Mouse (Mus musculus) C2C12 (cell line): Measurements from ENCODE around the gene Faiml. TPM values are rescaled to one million over a fixed set of nuclear protein-coding genes. Genes with fewer than 3 reads are reported as not detected.
A peak's percentile ranks its signal among the peaks of the same experiment; 100 is the strongest.

Source experiments
- H3K27me3 ChIP-seq: one replicate; pipeline ENCODE4 v1.6.1; 2011; ENCODE audit not compliant: control insufficient read depth, insufficient read depth, insufficient read length
- H3K36me3 ChIP-seq: one replicate; pipeline ENCODE4 v1.6.1; 2011; ENCODE audit not compliant: control insufficient read depth, insufficient read depth
- H3K4me3 ChIP-seq: one replicate; pipeline ENCODE4 v1.5.1; 2011; ENCODE audit warnings: mild to moderate bottlenecking, control low read depth; ENCODE audit not compliant: poor library complexity, insufficient read depth, severe bottlenecking
- H3K79me2 ChIP-seq: one replicate; pipeline ENCODE4 v1.6.1; 2011; ENCODE audit not compliant: control insufficient read depth, insufficient read depth
- H3K79me3 ChIP-seq: one replicate; pipeline ENCODE4 v1.6.1; 2011; ENCODE audit warnings: low read depth, control low read depth
- H3ac ChIP-seq: one replicate; pipeline ENCODE3; 2011; ENCODE audit warnings: low read depth; ENCODE audit not compliant: control insufficient read depth, insufficient read length
- CEBPB ChIP-seq: IDR thresholded peaks from one replicate; pipeline ENCODE4 v1.6.1; 2011; ENCODE audit warnings: low read depth, mild to moderate bottlenecking, control low read depth, moderate library complexity
- CTCF ChIP-seq: IDR thresholded peaks from one replicate; pipeline ENCODE4 v1.5.1; 2011; ENCODE audit not compliant: control insufficient read depth, insufficient read depth, insufficient read length
- FOSL1 ChIP-seq: IDR thresholded peaks from one replicate; pipeline ENCODE4 v1.8.0; 2011; ENCODE audit warnings: mild to moderate bottlenecking, low read length; ENCODE audit not compliant: poor library complexity, insufficient read depth, severe bottlenecking
- MAX ChIP-seq: IDR thresholded peaks from one replicate; pipeline ENCODE4 v1.6.1; 2011; ENCODE audit warnings: mild to moderate bottlenecking, control low read depth
- MYOD1 ChIP-seq: IDR thresholded peaks from one replicate; pipeline ENCODE4 v1.6.1; 2011; ENCODE audit warnings: low read depth; ENCODE audit not compliant: control insufficient read depth, insufficient read length
- MYOG ChIP-seq: IDR thresholded peaks from one replicate; pipeline ENCODE4 v1.6.1; 2011; ENCODE audit not compliant: control insufficient read depth, insufficient read length; ENCODE audit errors: extremely low read depth
- USF1 ChIP-seq: IDR thresholded peaks from one replicate; pipeline ENCODE4 v1.6.1; 2011; ENCODE audit warnings: low read depth, mild to moderate bottlenecking, control low read depth, moderate library complexity
- polyA plus RNA-seq: library from polyadenylated mRNA; unstranded; fragments of >200 nt; fragmentation: generic; extraction: Trizol; gene quantifications from one replicate; pipeline ENCODE4 v1.2.1, GENCODE M21; 2012; ENCODE audit warnings: missing spikeins

Gene Faiml
- polyA plus RNA-seq, 1 experiment = not detected

DNA sequence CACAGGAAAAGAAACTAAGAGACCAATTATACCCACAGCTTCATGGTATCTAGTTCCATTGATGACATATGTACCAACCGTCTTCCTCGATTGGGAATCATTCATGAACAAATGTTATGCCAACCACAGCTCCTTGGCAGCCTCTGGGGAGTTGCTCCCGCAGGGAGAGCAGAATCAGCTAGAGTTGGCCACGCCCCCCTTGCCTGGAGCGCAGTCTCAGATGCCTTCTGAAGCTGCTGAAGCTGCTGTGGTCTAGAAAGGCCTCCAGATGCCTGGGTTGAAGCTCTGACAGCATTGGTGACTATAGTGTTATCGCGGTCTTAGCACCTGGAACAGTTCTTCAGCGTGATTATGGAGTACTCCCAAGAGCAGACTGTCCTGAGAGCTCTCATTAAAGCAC, 11.3 kb upstream of the Faiml start:
- Histone ChIP-seq H3K4me3 (no peak overlapping the region), H3K79me2 (peaks cover 9% of the 10 kb centered on the region), H3K27me3 (no peaks in the 10 kb centered on the region), H3K36me3 (no peaks in the 10 kb centered on the region), H3ac (no peak overlapping the region), H3K79me3 (no peaks in the 10 kb centered on the region)
- TF ChIP-seq USF1 (no peak), MYOD1 (no peak), CEBPB (no peak)

- Histone ChIP-seq H3K4me3 (peak overlapping the region; percentile 84), H3K27me3 (no peaks in the 10 kb centered on the region), H3ac (peak overlapping the region; percentile 75), H3K36me3 (no peaks in the 10 kb centered on the region), H3K79me3 (no peaks in the 10 kb centered on the region), H3K79me2 (peaks cover 9% of the 10 kb centered on the region)
- TF ChIP-seq USF1 (no peak), MYOG (no peak), MYOD1 (no peak), CTCF (no peak), CEBPB (no peak), MAX (no peak), FOSL1 (no peak)
Measured at GRCm38 (mm10) chr9:99243895-99244293, 6.9 kb upstream of the Faiml start.

GRCm38 (mm10) chr9:99243190-99243894, 6.3 kb upstream of the Faiml start, which contains the start of gene Cep70:
TSS of gene Cep70 (plus strand) at chr9:99243367.
- no peaks in the 10 kb centered on the region for H3K79me3 ChIP-seq
- no peaks in the 10 kb centered on the region for H3K36me3 ChIP-seq
- TF ChIP-seq FOSL1 (no peak), MYOG (no peak), CEBPB (no peak), CTCF (no peak), MYOD1 (peak; percentile 47), USF1 (no peak), MAX (peak; percentile 23)
- H3K79me2 ChIP-seq = peaks cover 9% of the 10 kb centered on the region
- H3K27me3 ChIP-seq = no peaks in the 10 kb centered on the region
- H3K4me3 ChIP-seq = peak within 1 kb of the TSS; percentile 84
- peak within 1 kb of the TSS; percentile 75 for H3ac ChIP-seq

GRCm38 (mm10) chr9:99242533-99243189, 5.6 kb upstream of the Faiml start:
- Histone ChIP-seq H3K27me3 (no peaks in the 10 kb centered on the region), H3K79me2 (peaks cover 9% of the 10 kb centered on the region), H3K79me3 (no peaks in the 10 kb centered on the region), H3ac (peak overlapping the region; percentile 34), H3K36me3 (no peaks in the 10 kb centered on the region), H3K4me3 (peak overlapping the region; percentile 84)
- no peak for TF ChIP-seq MYOD1
- no peak for TF ChIP-seq FOSL1

GRCm38 (mm10) chr9:99242035-99242434, 5.0 kb upstream of the Faiml start:
- H3K4me3 ChIP-seq = no peak overlapping the region

GRCm38 (mm10) chr9:99240571-99240970, 3.5 kb upstream of the Faiml start:
- no peak for TF ChIP-seq CTCF
- no peak for TF ChIP-seq USF1
- no peak for TF ChIP-seq MAX
- TF ChIP-seq FOSL1 = no peak
- TF ChIP-seq CEBPB = no peak
- TF ChIP-seq MYOD1 = no peak
- no peak for TF ChIP-seq MYOG
- peaks cover 9% of the 10 kb centered on the region for H3K79me2 ChIP-seq
- no peaks in the 10 kb centered on the region for H3K79me3 ChIP-seq
- no peaks in the 10 kb centered on the region for H3K36me3 ChIP-seq
- H3ac ChIP-seq = no peak overlapping the region
- H3K4me3 ChIP-seq = no peak overlapping the region
- H3K27me3 ChIP-seq = no peaks in the 10 kb centered on the region

More at GRCm38 (mm10) chr9:99242035-99242434, 5.0 kb upstream of the Faiml start:
- H3ac ChIP-seq = no peak overlapping the region
- H3K36me3 ChIP-seq = no peaks in the 10 kb centered on the region
- peaks cover 9% of the 10 kb centered on the region for H3K79me2 ChIP-seq
- no peaks in the 10 kb centered on the region for H3K27me3 ChIP-seq
- no peaks in the 10 kb centered on the region for H3K79me3 ChIP-seq
- TF ChIP-seq CTCF (peak; percentile 38), FOSL1 (no peak)
